Mouse (Mus musculus) kidney, embryonic 14.5 days (tissue): Measurements from ENCODE around the gene Mfap5. TPM values are rescaled to one million over a fixed set of nuclear protein-coding genes. Genes with fewer than 3 reads are reported as not detected.
"Not testable (repeated sequence)": the region's sequence is repeated elsewhere in the genome, so short reads cannot be mapped to it uniquely, and the experiment has no call there.

Experiments used
- ATAC-seq: fragments of 200-750 bp; cut with Nextera tagmentation; 2 replicates; pipeline ENCODE4 v1.8.0; 2017; ENCODE audit warnings: moderate number of reproducible peaks, mild to moderate bottlenecking, moderate TSS enrichment, moderate library complexity; ENCODE audit not compliant: low FRiP score, low TSS enrichment
- H3K27ac ChIP-seq: fragments of 300-500 bp; sonication (generic); 2 replicates; pipeline ENCODE4 v1.5.1; 2014; ENCODE audit warnings: low read depth, mild to moderate bottlenecking, low read length, moderate library complexity, mixed read lengths
- H3K27me3 ChIP-seq: fragments of 300-500 bp; sonication (generic); 2 replicates; pipeline ENCODE4 v1.6.1; 2014; ENCODE audit warnings: mild to moderate bottlenecking, low read length; ENCODE audit not compliant: control insufficient read depth, insufficient read depth
- H3K36me3 ChIP-seq: fragments of 300-500 bp; sonication (generic); 2 replicates; pipeline ENCODE4 v1.6.1; 2014; ENCODE audit warnings: low read length, mixed read lengths; ENCODE audit not compliant: control insufficient read depth, insufficient read depth
- H3K4me1 ChIP-seq: fragments of 300-500 bp; sonication (generic); 2 replicates; pipeline ENCODE4 v1.6.1; 2014; ENCODE audit warnings: low read length, mixed read lengths; ENCODE audit not compliant: control insufficient read depth, insufficient read depth
- H3K4me2 ChIP-seq: fragments of 300-500 bp; sonication (generic); replicated peaks from 2 replicates; pipeline ENCODE4 v1.6.1; 2014; ENCODE audit warnings: low read depth, mild to moderate bottlenecking, low read length
- H3K4me3 ChIP-seq: fragments of 300-500 bp; sonication (generic); 2 replicates; pipeline ENCODE4 v1.5.1; 2014; ENCODE audit warnings: mild to moderate bottlenecking, low read length
- H3K9ac ChIP-seq: fragments of 300-500 bp; sonication (generic); 2 replicates; pipeline ENCODE4 v1.6.1; 2014; ENCODE audit warnings: low read depth, mild to moderate bottlenecking, low read length, moderate library complexity
- H3K9me3 ChIP-seq: fragments of 300-500 bp; sonication (generic); 2 replicates; pipeline ENCODE4 v1.6.1; 2016; ENCODE audit warnings: low read length; ENCODE audit not compliant: control insufficient read depth
- WGBS: fragments of 180-500 bp; shearing (Covaris S2); extraction: QIAGEN DNeasy Blood & Tissue Kit; methylation state at CpG from one replicate; pipeline ENCODE4 v1.1.7; 2014; 5-methylcytosine and 5-hydroxymethylcytosine counted together
- polyA plus RNA-seq: library from polyadenylated mRNA; unstranded; fragments of >200 nt; fragmentation: Nextera tagmentation; extraction: Ambion mirVana; gene quantifications from 2 replicates; pipeline ENCODE4 v1.2.1, GENCODE M21; 2014

Mfap5 gene
- polyA plus RNA-seq, 1 experiment from 2014 or later = 10.4 TPM

DNA sequence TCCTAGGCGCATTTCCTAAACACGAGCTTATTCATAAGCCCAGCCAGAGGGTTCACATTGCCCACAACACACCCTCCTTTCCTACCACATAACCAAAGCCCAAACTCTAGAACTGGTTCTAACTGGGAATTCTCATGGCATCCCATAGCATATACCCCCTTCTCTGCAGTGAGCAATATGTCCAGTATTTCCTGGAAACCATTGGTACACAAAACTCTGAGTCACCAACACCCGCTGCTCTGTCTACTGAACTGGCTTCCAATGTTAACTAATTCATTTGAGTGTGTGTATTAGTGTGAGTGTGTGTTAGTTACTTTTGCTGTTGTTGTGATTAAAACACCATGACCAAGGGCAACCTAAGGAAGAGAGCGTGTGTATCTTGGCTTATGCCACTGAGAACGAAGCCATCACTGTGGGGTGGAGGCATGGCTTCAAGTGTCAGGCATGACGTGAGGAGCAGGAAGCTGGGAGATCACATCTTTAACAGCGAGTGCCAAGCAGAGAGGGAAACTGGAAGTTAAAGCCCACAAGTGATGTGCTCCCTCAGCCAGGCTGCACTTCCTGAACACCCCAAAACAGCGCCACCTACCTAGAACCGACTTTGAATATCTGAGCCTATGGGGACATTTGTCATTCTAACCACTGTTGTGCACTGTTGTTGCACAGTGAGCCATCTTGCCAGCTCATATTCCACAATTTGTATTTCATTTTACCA is 59.6 kb downstream of the Mfap5 start:
- H3K9me3 ChIP-seq = no peaks in the 10 kb centered on the region
- H3K4me1 ChIP-seq = no peaks in the 10 kb centered on the region
- H3K9ac ChIP-seq = no peak overlapping the region
- no peak overlapping the region for H3K4me2 ChIP-seq
- no peak for ATAC-seq
- 90% methylated on average over 9 of the region's 9 CpGs for WGBS
- no peaks in the 10 kb centered on the region for H3K36me3 ChIP-seq
- H3K27me3 ChIP-seq = no peaks in the 10 kb centered on the region; the same call in 1 of the 2 replicates
- H3K27ac ChIP-seq = no peak overlapping the region
- H3K4me3 ChIP-seq = no peak overlapping the region

DNA sequence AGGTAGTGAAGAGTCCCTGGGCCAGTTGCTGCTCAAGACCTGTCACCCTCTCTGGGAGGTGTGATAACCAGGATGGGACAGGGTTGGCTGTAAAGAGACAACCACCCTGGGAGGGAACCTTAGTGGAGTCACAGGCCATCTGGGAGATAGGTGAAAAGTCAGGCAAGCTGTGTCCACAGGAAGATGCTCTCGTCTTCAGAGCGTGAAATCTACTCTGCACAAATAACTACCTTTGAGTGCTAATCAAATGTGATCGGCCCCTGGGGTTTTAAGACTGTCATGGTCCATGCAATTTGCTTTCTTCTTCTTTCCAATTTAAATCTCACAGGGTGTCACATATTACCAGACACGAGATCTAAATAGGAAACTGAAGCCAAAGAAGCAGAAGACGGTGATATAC is 63.5 kb downstream of the Mfap5 start:
- 75% methylated on average over 5 of the region's 5 CpGs for WGBS
- no peak for ATAC-seq

DNA sequence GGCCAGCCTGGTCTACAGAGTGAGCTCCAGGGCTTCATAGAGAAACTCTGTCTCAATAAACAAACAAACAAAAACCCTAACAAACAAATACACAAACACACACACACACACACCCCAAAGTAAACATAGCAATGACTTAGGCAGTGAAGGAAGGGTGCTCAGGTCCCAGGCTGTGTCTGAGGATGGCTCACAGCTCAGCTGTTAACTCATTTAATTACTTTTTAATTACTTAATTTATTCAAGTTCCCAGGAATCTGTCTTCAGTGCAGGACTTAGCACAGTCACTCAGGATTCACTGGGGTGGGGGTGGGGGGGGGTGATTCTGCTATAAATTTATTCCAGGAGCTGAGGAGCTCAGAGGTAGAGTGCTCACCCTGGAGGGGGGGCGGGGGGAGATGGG is 64.1 kb downstream of the Mfap5 start:
- Histone ChIP-seq H3K27me3 (no peaks in the 10 kb centered on the region), H3K9ac (no peak overlapping the region), H3K9me3 (no peaks in the 10 kb centered on the region), H3K4me2 (no peak overlapping the region), H3K4me1 (no peaks in the 10 kb centered on the region), H3K27ac (no peak overlapping the region), H3K4me3 (no peak overlapping the region), H3K36me3 (no peaks in the 10 kb centered on the region)
- 86% methylated on average over 1 of the region's 1 CpGs for WGBS
- ATAC-seq = no peak

More for the DNA sequence above, 63.5 kb downstream of the Mfap5 start:
- no peak overlapping the region for H3K4me3 ChIP-seq
- H3K27me3 ChIP-seq = no peaks in the 10 kb centered on the region
- H3K9me3 ChIP-seq = no peaks in the 10 kb centered on the region
- H3K4me2 ChIP-seq = no peak overlapping the region
- H3K9ac ChIP-seq = no peak overlapping the region
- H3K4me1 ChIP-seq = no peaks in the 10 kb centered on the region
- H3K27ac ChIP-seq = no peak overlapping the region
- H3K36me3 ChIP-seq = no peaks in the 10 kb centered on the region

DNA sequence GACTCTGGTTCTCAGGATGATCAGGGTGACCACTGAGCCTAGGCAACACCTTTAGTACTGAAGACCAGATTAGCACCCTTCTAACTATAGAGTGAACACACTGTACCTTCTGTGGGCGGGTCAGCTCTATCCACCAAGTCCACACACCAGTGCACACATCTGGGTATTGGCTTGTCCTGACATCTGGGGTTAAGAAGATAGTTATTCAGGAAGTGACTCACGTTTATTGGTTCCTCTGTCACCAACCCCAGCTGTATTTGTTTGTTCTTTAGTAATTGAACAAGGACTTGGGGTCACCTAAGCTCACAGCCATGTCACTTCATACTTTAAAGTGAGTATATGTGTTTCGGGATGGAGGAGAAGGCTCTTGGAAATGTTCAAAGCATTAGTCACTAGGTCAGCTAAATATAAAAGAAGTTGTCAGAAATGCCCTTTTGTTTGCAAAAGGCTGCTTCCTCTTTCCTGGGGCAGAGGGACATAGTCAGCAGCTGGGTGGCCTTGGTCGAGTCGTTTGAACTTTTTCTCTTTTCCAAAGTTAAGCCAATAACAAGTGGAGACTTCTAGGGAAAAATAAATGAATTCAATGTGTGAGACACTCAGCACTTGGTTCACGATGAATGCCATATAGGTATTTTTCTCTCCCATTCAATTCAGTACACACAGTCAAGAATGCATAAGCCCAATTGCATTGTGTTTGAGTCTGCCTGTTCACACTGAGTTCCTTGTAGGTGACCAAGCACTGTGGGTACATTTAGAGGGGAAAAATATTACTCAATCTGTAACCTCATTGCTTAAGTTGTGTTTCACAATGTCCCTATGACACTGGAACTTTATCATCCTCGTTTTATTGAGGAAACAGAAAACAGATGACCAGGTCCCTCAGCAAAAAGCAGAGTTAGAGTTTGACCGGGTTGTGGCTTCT is 65.3 kb downstream of the Mfap5 start:
- no peak for ATAC-seq
- no peaks in the 10 kb centered on the region for H3K36me3 ChIP-seq
- no peaks in the 10 kb centered on the region for H3K27me3 ChIP-seq
- H3K4me3 ChIP-seq = no peak overlapping the region
- H3K4me1 ChIP-seq = no peaks in the 10 kb centered on the region
- H3K27ac ChIP-seq = no peak overlapping the region
- H3K4me2 ChIP-seq = no peak overlapping the region
- no peak overlapping the region for H3K9ac ChIP-seq
- WGBS = 59% methylated on average over 8 of the region's 8 CpGs
- no peaks in the 10 kb centered on the region for H3K9me3 ChIP-seq

DNA sequence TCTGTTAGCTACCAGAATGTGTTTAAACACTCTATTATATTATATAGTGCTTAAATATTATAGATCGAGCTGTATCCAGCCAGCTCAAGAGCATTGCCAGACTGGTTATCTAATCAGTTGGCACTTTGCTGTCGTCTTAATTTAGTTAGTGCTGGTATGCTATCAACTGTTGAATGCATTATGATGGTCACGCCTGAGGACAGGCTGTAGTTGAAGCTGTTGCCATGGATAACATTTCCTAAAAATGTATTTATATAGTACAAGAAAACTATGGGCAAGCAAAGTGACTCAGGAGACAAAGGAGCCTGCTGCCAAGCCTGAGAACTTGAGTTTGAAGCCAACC is 65.9 kb downstream of the Mfap5 start:
- Histone ChIP-seq H3K9ac (no peak overlapping the region), H3K27ac (no peak overlapping the region), H3K9me3 (no peaks in the 10 kb centered on the region), H3K36me3 (no peaks in the 10 kb centered on the region), H3K4me2 (no peak overlapping the region), H3K4me3 (no peak overlapping the region), H3K27me3 (no peaks in the 10 kb centered on the region), H3K4me1 (no peaks in the 10 kb centered on the region)
- ATAC-seq = no peak
- 90% methylated on average over 3 of the region's 3 CpGs for WGBS

DNA sequence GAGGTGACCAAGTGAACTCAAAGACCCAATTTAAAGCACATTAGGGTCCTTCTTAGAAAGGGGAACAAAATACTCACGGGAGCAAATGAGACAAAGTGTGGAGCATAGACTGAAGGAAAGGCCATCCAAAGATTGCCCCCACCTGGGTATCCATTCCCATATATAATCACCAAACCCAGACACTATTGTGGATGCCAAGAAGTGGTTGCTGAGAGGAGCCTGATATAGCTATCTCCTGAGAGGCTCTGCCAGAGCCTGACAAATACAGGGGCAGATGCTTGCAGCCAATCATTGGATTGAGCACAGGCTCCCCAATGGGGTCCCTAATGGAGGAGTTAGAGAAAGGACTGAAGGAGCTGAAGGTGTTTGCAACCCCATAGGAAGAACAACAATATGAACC is 69.4 kb downstream of the Mfap5 start:
- 100% methylated on average over 1 of the region's 1 CpGs for WGBS
- not testable (repeated sequence) for H3K27me3 ChIP-seq, ATAC-seq, H3K4me2 ChIP-seq, H3K9ac ChIP-seq, H3K27ac ChIP-seq, H3K36me3 ChIP-seq, H3K4me3 ChIP-seq, H3K4me1 ChIP-seq, H3K9me3 ChIP-seq

DNA sequence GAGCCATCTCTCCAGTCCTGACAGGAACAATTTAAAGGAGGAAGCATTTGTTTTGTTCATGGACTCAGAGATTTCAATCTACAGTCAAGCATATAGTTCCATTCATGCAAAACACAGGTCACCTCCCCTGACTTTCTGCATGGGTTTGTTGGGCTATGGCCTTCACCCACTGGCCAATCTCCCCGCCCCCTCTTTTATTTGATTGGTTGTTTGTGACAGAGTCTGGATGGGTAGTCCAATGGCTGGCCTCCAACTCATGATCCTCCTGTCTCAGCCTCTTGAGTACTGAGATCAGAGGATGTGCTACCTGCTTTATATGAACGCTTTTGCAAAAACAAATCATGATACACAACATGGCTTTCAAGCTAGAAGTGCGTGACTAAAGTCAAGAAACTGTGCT is 71.4 kb downstream of the Mfap5 start:
- H3K36me3 ChIP-seq = no peaks in the 10 kb centered on the region
- no peak overlapping the region for H3K27ac ChIP-seq
- H3K27me3 ChIP-seq = no peaks in the 10 kb centered on the region
- whole genome bisulfite sequencing = 86% methylated on average over 3 of the region's 3 CpGs
- no peaks in the 10 kb centered on the region for H3K4me1 ChIP-seq
- H3K4me2 ChIP-seq = no peak overlapping the region
- H3K4me3 ChIP-seq = no peak overlapping the region
- no peak for ATAC-seq
- H3K9me3 ChIP-seq = no peaks in the 10 kb centered on the region
- no peak overlapping the region for H3K9ac ChIP-seq
